Mouse (Mus musculus) erythroblast, embryonic 14.5 days (primary cell): ENCODE results near the gene Hoxb9.

Experiments
- GATA1 ChIP-seq: IDR thresholded peaks from 2 replicates; pipeline ENCODE4 v1.6.1; 2012; ENCODE audit warnings: low read length, inconsistent platforms, mixed read lengths
- TAL1 ChIP-seq: IDR thresholded peaks from 3 replicates; pipeline ENCODE4 v1.6.1; 2012; ENCODE audit warnings: low read length, inconsistent platforms, mixed read lengths

DNA sequence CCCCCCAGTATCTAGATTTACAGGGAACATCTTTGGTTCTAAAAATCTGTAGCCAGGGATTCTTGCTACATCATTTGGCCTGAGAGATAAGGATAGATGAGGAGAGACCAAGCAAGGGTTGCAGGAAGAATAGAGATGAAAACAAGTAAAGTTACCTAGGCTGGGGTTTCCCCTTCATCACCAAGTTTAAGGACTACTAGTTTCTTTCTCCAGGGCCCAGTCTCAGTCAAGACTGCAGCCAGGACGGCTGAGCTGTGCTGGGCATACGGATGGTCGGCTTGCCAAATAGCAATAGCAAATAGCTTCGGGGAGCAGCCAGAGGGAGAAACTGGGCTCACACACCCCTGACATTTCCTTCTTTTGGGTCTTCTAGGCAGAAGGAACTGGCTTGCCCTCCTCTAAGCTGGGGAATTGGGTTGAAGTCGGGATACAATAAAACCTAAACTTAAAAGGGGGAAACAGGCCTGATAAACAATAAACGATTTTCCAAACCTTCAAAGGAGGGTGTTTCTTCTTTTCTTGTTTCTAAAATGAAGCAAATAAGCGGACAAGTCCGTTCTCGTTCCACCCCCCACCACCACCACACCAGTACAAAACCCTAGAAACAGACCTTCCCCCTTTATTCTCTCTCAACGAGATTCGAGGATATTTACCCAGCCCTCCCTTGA lies 26.8 kb downstream of the Hoxb9 start:
- no peak for TF ChIP-seq GATA1
- TF ChIP-seq TAL1: no peak
